Mouse (Mus musculus) E14TG2a.4 (cell line): ENCODE data around the gene Ace.

Source experiments
- CTCF ChIP-seq: conservative IDR thresholded peaks from 2 replicates; pipeline ENCODE4 v1.5.1; 2014; ENCODE audit warnings: low read length
- NANOG ChIP-seq: IDR thresholded peaks from 2 replicates; pipeline ENCODE4 v1.6.1; 2014; ENCODE audit warnings: borderline replicate concordance, low read length, mixed read lengths
- POU5F1 ChIP-seq: IDR thresholded peaks from 2 replicates; pipeline ENCODE4 v1.6.1; 2014; ENCODE audit warnings: low read length, borderline replicate concordance

DNA sequence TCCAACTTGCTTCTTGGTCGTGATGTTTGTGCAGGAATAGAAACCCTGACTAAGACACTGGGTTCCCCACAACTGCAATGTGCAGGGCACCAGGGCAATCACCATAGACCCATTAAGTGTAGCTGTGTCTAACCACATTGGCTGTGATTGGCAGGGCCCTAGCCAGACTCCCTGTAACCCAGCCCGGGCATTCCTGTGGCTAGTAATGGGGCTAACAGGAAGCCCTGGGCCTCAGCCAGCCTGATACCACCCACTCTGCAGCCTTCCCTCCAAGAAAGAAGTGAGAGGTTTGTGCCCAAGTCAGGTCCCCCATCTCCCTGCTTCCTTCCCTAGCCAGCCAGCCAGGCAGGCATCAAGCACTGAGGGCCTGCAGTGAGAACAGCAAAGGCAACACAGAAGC is 19.5 kb upstream of the Ace start:
- TF ChIP-seq CTCF (no peak), NANOG (no peak), POU5F1 (no peak)
